ENCODE assay signal across 12 mouse cellular contexts in the genomic region with DNA sequence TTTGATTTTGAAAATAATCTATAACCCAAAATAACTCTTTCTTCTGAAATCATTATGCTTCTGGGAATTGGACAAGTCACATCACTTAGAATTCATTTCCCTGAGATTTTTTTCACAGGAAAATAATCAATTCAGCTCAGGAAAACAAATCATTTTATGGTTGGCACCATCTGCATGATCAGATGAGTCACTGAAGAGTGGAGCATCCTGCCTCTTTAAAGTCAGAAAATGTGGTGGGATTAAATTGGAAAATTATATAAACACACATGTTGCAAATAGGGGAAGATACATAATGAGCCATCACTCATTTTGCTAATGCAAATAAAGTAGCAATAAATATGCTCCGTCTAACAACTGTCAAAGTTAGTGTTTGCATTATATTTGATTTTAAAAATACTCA.
"Had no signal": no experiment of that assay in that cellular context is flagged by ENCODE, and none has a peak within 500 bp of the region (broad histone marks: within the 10 kb centered on the region; RNA-seq: fewer than 3 reads in every experiment).

No protein-coding gene starts in this region.

- H3K4me3 ChIP-seq: kidney, embryonic 15.5 days; limb, embryonic 10.5 days; liver, embryonic 15.5 days; midbrain, embryonic 13.5 days; neural tube, embryonic 15.5 days had no signal

- H3K27ac ChIP-seq: kidney, embryonic 15.5 days; limb, embryonic 10.5 days; liver, embryonic 15.5 days; midbrain, embryonic 13.5 days; neural tube, embryonic 15.5 days had no signal

- ATAC-seq: lung, postnatal 0 days; midbrain, embryonic 13.5 days had no signal

- H3K4me1 ChIP-seq: kidney, embryonic 15.5 days; limb, embryonic 10.5 days; liver, embryonic 15.5 days; midbrain, embryonic 13.5 days; neural tube, embryonic 15.5 days had no signal

- H3K4me2 ChIP-seq: kidney, embryonic 15.5 days; liver, embryonic 11.5 days; liver, embryonic 15.5 days; midbrain, embryonic 13.5 days; neural tube, embryonic 15.5 days had no signal

- H3K36me3 ChIP-seq: kidney, embryonic 15.5 days; limb, embryonic 10.5 days; liver, embryonic 15.5 days; midbrain, embryonic 13.5 days; neural tube, embryonic 15.5 days had no signal

- H3K9me3 ChIP-seq: kidney, embryonic 15.5 days; limb, embryonic 10.5 days; liver, embryonic 15.5 days; midbrain, embryonic 13.5 days; neural tube, embryonic 15.5 days had no signal

- DNase-seq: kidney, adult 2 months; kidney, postnatal 14 days; lung, adult 2 months; lung, postnatal 36 days; thymus, postnatal 4 days had no signal

- H3K9ac ChIP-seq: kidney, embryonic 15.5 days; liver, embryonic 15.5 days; midbrain, embryonic 13.5 days; neural tube, embryonic 15.5 days had no signal

- H3K27me3 ChIP-seq: kidney, embryonic 15.5 days; liver, embryonic 15.5 days; midbrain, embryonic 13.5 days; neural tube, embryonic 15.5 days had no signal
